Mouse (Mus musculus) E14TG2a.4 (cell line): ENCODE data around the gene Ppp2r2c.

Experiments used
- CTCF ChIP-seq: conservative IDR thresholded peaks from 2 replicates; pipeline ENCODE4 v1.5.1; 2014; ENCODE audit warnings: low read length
- NANOG ChIP-seq: IDR thresholded peaks from 2 replicates; pipeline ENCODE4 v1.6.1; 2014; ENCODE audit warnings: borderline replicate concordance, low read length, mixed read lengths

- TF ChIP-seq CTCF (no peak), NANOG (no peak)
Measured at GRCm38 (mm10) chr5:36918016-36918415, 49.7 kb downstream of the Ppp2r2c start.
